Mouse (Mus musculus) MEL (cell line): ENCODE data around the gene Slc46a3. TPM values are rescaled to one million over a fixed set of nuclear protein-coding genes. Genes with fewer than 3 reads are reported as not detected.

ENCODE experiments used
- DNase-seq: peaks from one replicate; pipeline ENCODE4 v3.0.0; 2011; ENCODE audit warnings: low read depth, low spot score
- H3K27ac ChIP-seq: 2 replicates; pipeline ENCODE4 v1.5.1; 2012; ENCODE audit warnings: low read depth, mild to moderate bottlenecking, control low read depth, low read length, moderate library complexity; ENCODE audit not compliant: control insufficient read depth
- H3K27me3 ChIP-seq, 2 experiments: fragments of 150-350 bp in 1 of 2; sonication (generic) in 1 of 2; 2 replicates each; pipeline ENCODE4 v1.6.1; 2012; ENCODE audit warnings: low read length in 2 of 2, mild to moderate bottlenecking in 2 of 2, improper control_type of control experiment in 1 of 2, moderate library complexity in 1 of 2; ENCODE audit not compliant: insufficient read depth in 2 of 2, control insufficient read depth in 1 of 2
- H3K36me3 ChIP-seq, 2 experiments: 2 replicates each; pipeline ENCODE4 v1.6.1; 2012 to 2014; ENCODE audit warnings: low read length in 2 of 2, improper control_type of control experiment in 1 of 2, inconsistent platforms in 1 of 2, mild to moderate bottlenecking in 1 of 2; ENCODE audit not compliant: insufficient read depth in 2 of 2, control insufficient read depth in 1 of 2
- H3K4me1 ChIP-seq, 2 experiments: fragments of 150-350 bp in 1 of 2; sonication (generic) in 1 of 2; 2 replicates each; pipeline ENCODE4 v1.6.1; 2012; ENCODE audit warnings: low read length in 2 of 2, improper control_type of control experiment in 1 of 2, mild to moderate bottlenecking in 1 of 2; ENCODE audit not compliant: insufficient read depth in 2 of 2, control insufficient read depth in 1 of 2
- H3K4me3 ChIP-seq, 2 experiments: fragments of 150-350 bp in 1 of 2; sonication (generic) in 1 of 2; 2 replicates each; pipeline ENCODE4 v1.5.1; 2012; ENCODE audit warnings: low read depth in 2 of 2, low read length in 2 of 2, mild to moderate bottlenecking in 2 of 2, moderate library complexity in 2 of 2, control low read depth in 1 of 2, improper control_type of control experiment in 1 of 2; ENCODE audit not compliant: control insufficient read depth in 1 of 2, insufficient read depth in 1 of 2
- H3K79me2 ChIP-seq: 2 replicates; pipeline ENCODE4 v1.6.1; 2012; ENCODE audit warnings: mild to moderate bottlenecking, low read length, moderate library complexity; ENCODE audit not compliant: control insufficient read depth, poor library complexity, insufficient read depth
- H3K9ac ChIP-seq: 2 replicates; pipeline ENCODE4 v1.6.1; 2012; ENCODE audit warnings: low read depth, mild to moderate bottlenecking, control low read depth, low read length, moderate library complexity; ENCODE audit not compliant: control insufficient read depth, poor library complexity, severe bottlenecking
- H3K9me3 ChIP-seq: fragments of 150-350 bp; sonication (generic); replicated peaks from 2 replicates; pipeline ENCODE4 v1.6.1; 2012; ENCODE audit warnings: mild to moderate bottlenecking, low read length, improper control_type of control experiment, moderate library complexity; ENCODE audit not compliant: insufficient read depth
- BHLHE40 ChIP-seq: IDR thresholded peaks from 2 replicates; pipeline ENCODE4 v1.6.1; 2012; ENCODE audit warnings: low read depth, mild to moderate bottlenecking, inconsistent platforms, low read length, improper control_type of control experiment, borderline replicate concordance
- CTCF ChIP-seq, 3 experiments: IDR thresholded peaks in 2 of 3; conservative IDR thresholded peaks in 1 of 3; 2 replicates each; pipeline ENCODE4 v1.5.1; 2011 to 2012; ENCODE audit warnings: low read length in 3 of 3, low read depth in 2 of 3, mild to moderate bottlenecking in 2 of 3, improper control_type of control experiment in 1 of 3, inconsistent platforms in 1 of 3, mixed read lengths in 1 of 3, moderate library complexity in 1 of 3; ENCODE audit not compliant: control insufficient read depth in 1 of 3, insufficient read depth in 1 of 3, poor library complexity in 1 of 3, severe bottlenecking in 1 of 3
- MAX ChIP-seq: IDR thresholded peaks from 2 replicates; pipeline ENCODE4 v1.6.1; 2011; ENCODE audit warnings: low read length, improper control_type of control experiment
- MEF2A ChIP-seq: IDR thresholded peaks from 2 replicates; pipeline ENCODE4 v1.6.1; 2014; ENCODE audit warnings: low read depth, mild to moderate bottlenecking, inconsistent platforms, low read length, improper control_type of control experiment; ENCODE audit not compliant: poor library complexity, insufficient replicate concordance, severe bottlenecking; ENCODE audit errors: extremely low read depth
- MYB ChIP-seq: IDR thresholded peaks from 2 replicates; pipeline ENCODE4 v1.6.1; 2011; ENCODE audit warnings: mild to moderate bottlenecking, low read depth, low read length, improper control_type of control experiment
- MYC ChIP-seq: IDR thresholded peaks from 2 replicates; pipeline ENCODE4 v1.6.1; 2011; ENCODE audit warnings: low read depth, mild to moderate bottlenecking, low read length, improper control_type of control experiment, moderate library complexity
- NRF1 ChIP-seq: IDR thresholded peaks from 2 replicates; pipeline ENCODE4 v1.6.1; 2014; ENCODE audit warnings: low read depth, mild to moderate bottlenecking, inconsistent platforms, low read length, improper control_type of control experiment, moderate library complexity; ENCODE audit not compliant: poor library complexity, insufficient read depth, severe bottlenecking
- POLR2A ChIP-seq, 2 experiments: IDR thresholded peaks; 2 replicates each; pipeline ENCODE4 v1.6.1; 2011 to 2012; ENCODE audit warnings: low read length in 2 of 2, mild to moderate bottlenecking in 2 of 2, control low read depth in 1 of 2, improper control_type of control experiment in 1 of 2, low read depth in 1 of 2, moderate library complexity in 1 of 2; ENCODE audit not compliant: control insufficient read depth in 1 of 2, insufficient read depth in 1 of 2, poor library complexity in 1 of 2
- POLR2AphosphoS5 ChIP-seq: IDR thresholded peaks from 2 replicates; pipeline ENCODE4 v1.6.1; 2012; ENCODE audit warnings: low read depth, borderline replicate concordance, mild to moderate bottlenecking, inconsistent platforms, low read length, moderate library complexity, mixed read lengths
- USF1 ChIP-seq: IDR thresholded peaks from 2 replicates; pipeline ENCODE4 v1.6.1; 2014; ENCODE audit warnings: low read depth, mild to moderate bottlenecking, inconsistent platforms, low read length, improper control_type of control experiment, moderate library complexity
- ZC3H11A ChIP-seq: IDR thresholded peaks from 2 replicates; pipeline ENCODE4 v1.6.1; 2012; ENCODE audit warnings: low read depth, mild to moderate bottlenecking, inconsistent platforms, low read length, improper control_type of control experiment
- polyA plus RNA-seq, 2 experiments: library from polyadenylated mRNA; stranded (reverse) in 1 of 2; unstranded in 1 of 2; fragments of >175 nt in 1 of 2; fragments of >200 nt in 1 of 2; gene quantifications; 2 replicates each; pipeline versions ENCODE4 v1.2.1 to v1.2.4; 2012; ENCODE audit warnings: low replicate concordance in 2 of 2, low read depth in 1 of 2; ENCODE audit not compliant: insufficient read length in 2 of 2, insufficient read depth in 1 of 2, missing spikeins in 1 of 2
- total RNA-seq: library from RNA; depleted of rRNA; stranded (reverse); fragments of 300-350 nt; gene quantifications from 2 replicates; pipeline ENCODE4 v1.2.3, GENCODE M21; 2012

Gene Slc46a3
- total and polyA plus RNA-seq, 3 experiments: 3.0 to 7.7 TPM; not detected in 1

DNA sequence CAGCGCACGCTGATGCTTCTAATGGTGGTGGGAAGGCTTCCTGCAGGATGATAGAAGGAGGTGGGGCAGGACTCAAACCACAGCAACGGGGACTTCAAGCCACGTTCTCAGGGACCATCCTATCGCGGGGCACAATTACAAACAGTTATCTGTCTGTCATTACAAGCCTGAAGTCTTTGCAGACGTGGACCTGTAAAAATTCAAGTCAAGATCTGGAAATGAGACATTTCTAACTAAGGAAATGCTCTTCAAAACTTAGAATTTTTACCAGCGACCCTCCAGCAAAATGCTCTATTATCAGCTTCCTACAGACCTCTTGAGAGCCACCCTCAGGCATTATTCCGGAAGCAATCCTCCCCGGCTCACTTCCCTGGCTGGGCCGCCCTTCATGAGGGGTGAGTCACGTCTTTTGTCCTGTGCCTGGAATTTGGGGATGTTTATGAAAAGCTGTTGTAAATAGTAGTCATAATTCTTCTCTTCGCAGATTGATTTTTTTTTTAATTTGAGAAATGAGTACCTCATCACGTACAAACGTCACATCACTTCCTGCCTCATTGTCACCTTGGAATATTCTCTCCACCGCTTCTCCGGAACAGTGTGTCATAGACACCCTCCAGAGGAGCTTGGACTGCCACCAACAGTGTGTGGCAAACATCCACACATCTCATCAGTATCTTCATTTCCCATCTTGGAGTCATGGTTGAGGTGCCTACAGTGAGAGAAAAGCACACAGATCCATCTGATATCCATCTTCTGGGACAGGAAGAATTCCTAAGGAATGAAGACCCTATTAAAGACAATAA lies 23.6 kb upstream of the Slc46a3 start:
- Histone ChIP-seq H3K9ac (no peak overlapping the region), H3K4me3 (0 out of 4 replicates have a peak overlapping the region, but pooled peaks of 1 of the 2 experiments have one; percentile 15), H3K27me3 (no peaks in the 10 kb centered on the region), H3K36me3 (no peaks in the 10 kb centered on the region), H3K27ac (no peak overlapping the region), H3K79me2 (no peaks in the 10 kb centered on the region), H3K9me3 (no peaks in the 10 kb centered on the region), H3K4me1 (no peaks in the 10 kb centered on the region)
- peak; percentile 65 for DNase-seq
- TF ChIP-seq MYB (peak; percentile 20; the same call in 1 of the 2 replicates), CTCF (IDR thresholded peaks at IDR 0.05 in 2 of 3, conservative IDR thresholded peaks at IDR 0.05 in 1 of 3; ENCODE audit: control insufficient read depth in 1 of 3, insufficient read depth in 1 of 3, low read depth in 2 of 3, low read length in 3 of 3, poor library complexity in 1 of 3, severe bottlenecking in 1 of 3) (no peak)

DNA sequence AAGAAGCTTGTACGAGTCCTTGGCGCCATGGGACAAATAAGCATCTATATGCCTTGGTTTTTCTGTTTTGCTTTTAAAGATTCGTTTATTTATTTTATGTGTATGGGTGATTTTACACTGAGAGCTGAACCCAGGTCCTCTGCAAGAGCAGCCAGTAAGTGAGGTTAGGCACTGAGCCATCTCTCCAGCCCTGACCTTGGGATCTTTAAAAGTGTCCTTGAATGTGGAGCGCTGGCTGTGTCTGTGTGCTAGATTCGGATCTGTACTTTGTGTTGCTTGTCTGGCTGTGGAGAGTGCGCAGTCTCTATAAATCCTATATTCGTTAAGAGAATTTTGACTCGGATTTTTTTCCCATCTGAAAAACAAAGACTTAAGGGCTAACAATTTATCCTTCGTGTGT lies 21.6 kb upstream of the Slc46a3 start:
- TF ChIP-seq USF1: no peak
- TF ChIP-seq MYB: no peak
- no peak for TF ChIP-seq ZC3H11A
- TF ChIP-seq NRF1: no peak
- no peak for TF ChIP-seq POLR2AphosphoS5
- no peak for TF ChIP-seq POLR2A (IDR thresholded peaks at IDR 0.05; ENCODE audit: control insufficient read depth in 1 of 2, insufficient read depth in 1 of 2, low read depth in 1 of 2, low read length in 2 of 2, poor library complexity in 1 of 2)
- TF ChIP-seq MEF2A: no peak
- TF ChIP-seq MYC: no peak
- TF ChIP-seq MAX: no peak
- TF ChIP-seq, all 39 proteins: peak for 0
- Histone ChIP-seq H3K27me3 (no peaks in the 10 kb centered on the region), H3K4me1 (no peaks in the 10 kb centered on the region), H3K9ac (no peak overlapping the region), H3K27ac (no peak overlapping the region), H3K79me2 (no peaks in the 10 kb centered on the region), H3K4me3 (no peak overlapping the region), H3K9me3 (no peaks in the 10 kb centered on the region), H3K36me3 (no peaks in the 10 kb centered on the region)
- no peak for DNase-seq

DNA sequence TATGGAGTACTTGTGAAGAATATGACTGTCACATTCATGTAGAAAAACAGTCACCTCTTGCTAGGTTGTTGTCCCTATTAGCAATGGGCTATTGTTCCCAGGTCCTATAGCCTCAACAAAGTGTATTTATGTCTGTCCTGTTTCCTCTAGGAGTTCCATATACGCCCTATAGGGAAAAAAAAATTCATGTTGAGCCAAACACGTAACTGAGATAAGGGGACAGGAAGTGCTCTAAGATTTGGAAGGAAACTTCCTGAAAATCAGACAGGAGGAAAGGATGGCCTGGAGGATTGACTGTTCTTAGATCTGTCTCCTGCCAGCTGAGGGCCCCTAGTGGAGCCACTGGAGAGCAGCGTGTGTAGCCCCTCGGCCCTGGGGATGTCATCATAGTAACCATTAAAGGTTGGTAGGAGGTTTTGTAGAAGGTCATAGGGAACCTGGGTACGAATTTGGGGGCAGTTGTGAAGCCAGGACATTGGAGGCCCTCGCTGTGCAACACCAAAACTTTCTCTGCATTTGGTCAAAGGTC lies 20.5 kb upstream of the Slc46a3 start:
- no peak for DNase-seq
- no peaks in the 10 kb centered on the region for H3K4me1 ChIP-seq
- no peak overlapping the region for H3K4me3 ChIP-seq
- no peaks in the 10 kb centered on the region for H3K79me2 ChIP-seq
- H3K36me3 ChIP-seq: no peaks in the 10 kb centered on the region
- no peaks in the 10 kb centered on the region for H3K9me3 ChIP-seq
- H3K27ac ChIP-seq: no peak overlapping the region
- TF ChIP-seq CTCF (IDR thresholded peaks at IDR 0.05 in 2 of 3, conservative IDR thresholded peaks at IDR 0.05 in 1 of 3; ENCODE audit: control insufficient read depth in 1 of 3, insufficient read depth in 1 of 3, low read depth in 2 of 3, low read length in 3 of 3, poor library complexity in 1 of 3, severe bottlenecking in 1 of 3): peak in 2 of 3 experiments; percentile 14 to 20; a peak in 2 of 6 replicates
- no peak for TF ChIP-seq BHLHE40
- no peak for TF ChIP-seq POLR2A (IDR thresholded peaks at IDR 0.05; ENCODE audit: control insufficient read depth in 1 of 2, insufficient read depth in 1 of 2, low read depth in 1 of 2, low read length in 2 of 2, poor library complexity in 1 of 2)
- no peaks in the 10 kb centered on the region for H3K27me3 ChIP-seq
- no peak overlapping the region for H3K9ac ChIP-seq
